Mouse (Mus musculus) midbrain, postnatal 0 days (tissue): ENCODE measurements around the gene Gm4131. TPM values are rescaled to one million over a fixed set of nuclear protein-coding genes. Genes with fewer than 3 reads are reported as not detected.

Experiments
- ATAC-seq: fragments of 200-750 bp; cut with Nextera tagmentation; 2 replicates; pipeline ENCODE4 v1.8.0; 2017; ENCODE audit warnings: moderate number of reproducible peaks, mild to moderate bottlenecking, moderate TSS enrichment, moderate library complexity; ENCODE audit not compliant: low FRiP score
- DNase-seq: peaks from one replicate; pipeline ENCODE4 v3.0.0-alpha.2; 2015; ENCODE audit warnings: low spot score
- H3K27ac ChIP-seq: fragments of 300-500 bp; sonication (generic); 2 replicates; pipeline ENCODE4 v1.5.1; 2014; ENCODE audit warnings: low read depth, mild to moderate bottlenecking, low read length, mixed read lengths
- H3K27me3 ChIP-seq: fragments of 300-500 bp; sonication (generic); 2 replicates; pipeline ENCODE4 v1.6.1; 2014; ENCODE audit warnings: low read length, control low read depth, mixed read lengths; ENCODE audit not compliant: insufficient read depth
- H3K36me3 ChIP-seq: fragments of 300-500 bp; sonication (generic); 2 replicates; pipeline ENCODE4 v1.6.1; 2014; ENCODE audit warnings: low read length, control low read depth, mixed read lengths; ENCODE audit not compliant: insufficient read depth
- H3K4me1 ChIP-seq: fragments of 300-500 bp; sonication (generic); 2 replicates; pipeline ENCODE4 v1.6.1; 2014; ENCODE audit warnings: mild to moderate bottlenecking, control low read depth, antibody characterized with exemption, low read length, mixed read lengths; ENCODE audit not compliant: insufficient read depth
- H3K4me2 ChIP-seq: fragments of 300-500 bp; sonication (generic); 2 replicates; pipeline ENCODE4 v1.6.1; 2014; ENCODE audit warnings: low read depth, mild to moderate bottlenecking, low read length, mixed read lengths; ENCODE audit not compliant: poor library complexity, severe bottlenecking
- H3K4me3 ChIP-seq: fragments of 300-500 bp; sonication (generic); 2 replicates; pipeline ENCODE4 v1.5.1; 2014; ENCODE audit warnings: low read depth, mild to moderate bottlenecking, low read length, moderate library complexity
- H3K9ac ChIP-seq: fragments of 300-500 bp; sonication (generic); replicated peaks from 2 replicates; pipeline ENCODE4 v1.6.1; 2014; ENCODE audit warnings: mild to moderate bottlenecking, low read length, moderate library complexity, mixed read lengths; ENCODE audit not compliant: poor library complexity, severe bottlenecking
- H3K9me3 ChIP-seq: fragments of 300-500 bp; sonication (generic); 2 replicates; pipeline ENCODE4 v1.6.1; 2016; ENCODE audit warnings: low read length, control low read depth
- CTCF ChIP-seq: IDR thresholded peaks from 2 replicates; pipeline ENCODE4 v1.5.1; 2016; ENCODE audit warnings: antibody characterized with exemption, mild to moderate bottlenecking
- WGBS: fragments of 180-500 bp; shearing (Covaris S2); extraction: QIAGEN DNeasy Blood & Tissue Kit; methylation state at CpG from one replicate; pipeline ENCODE4 v1.1.7; 2014; 5-methylcytosine and 5-hydroxymethylcytosine counted together
- polyA plus RNA-seq: library from polyadenylated mRNA; unstranded; fragments of >200 nt; fragmentation: Nextera tagmentation; extraction: Ambion mirVana; gene quantifications from 2 replicates; pipeline ENCODE4 v1.2.1, GENCODE M21; 2015
- total RNA-seq: library from RNA; depleted of rRNA; stranded (reverse); fragments of >200 nt; gene quantifications from 2 replicates; pipeline ENCODE4 v1.2.3, GENCODE M21; 2014; rRNA removed

Gm4131 gene
- total and polyA plus RNA-seq, 2 experiments from 2014 or later: 0.14 TPM; not detected in 1

DNA sequence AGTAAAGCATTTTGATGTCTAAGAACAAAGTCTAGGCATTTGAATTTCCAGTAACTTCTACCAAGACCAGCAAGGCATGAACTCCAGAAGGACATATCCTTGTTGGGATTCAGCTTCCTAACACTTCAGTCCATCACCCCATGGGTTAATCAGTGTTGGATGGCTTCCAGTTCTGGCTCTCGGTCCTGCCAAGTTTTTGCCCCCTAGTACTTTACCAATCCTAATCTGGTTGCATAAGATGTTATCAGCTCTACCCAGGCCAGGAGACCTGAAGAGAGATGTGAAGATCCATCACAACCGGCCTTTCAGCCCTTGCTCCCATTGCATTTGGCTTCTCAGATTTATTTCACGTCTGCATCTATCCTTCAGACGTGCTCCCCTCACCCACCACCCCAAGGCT is 144.5 kb downstream of the Gm4131 start:
- TF ChIP-seq CTCF: no peak
- no peaks in the 10 kb centered on the region for H3K4me1 ChIP-seq

DNA sequence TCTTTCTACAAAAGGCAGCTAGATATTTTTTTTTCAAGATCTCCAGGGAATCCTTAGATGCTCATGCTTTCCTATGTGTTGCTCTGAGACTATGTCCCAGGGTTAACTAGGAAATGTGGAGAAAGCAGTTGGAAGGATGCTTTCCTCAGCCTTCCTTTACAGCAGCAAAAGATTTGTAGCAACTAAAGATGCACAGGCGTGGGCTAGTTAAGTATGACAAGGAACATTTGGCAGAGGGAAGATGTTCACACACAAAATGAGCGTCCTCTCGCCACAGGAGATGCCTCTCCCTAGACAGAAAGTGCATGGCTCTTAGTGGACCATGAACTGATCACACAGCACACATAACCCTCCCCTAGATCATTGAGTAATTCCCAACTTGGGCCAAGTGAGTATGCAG is 149.2 kb downstream of the Gm4131 start:
- no peaks in the 10 kb centered on the region for H3K4me1 ChIP-seq
- no peaks in the 10 kb centered on the region for H3K9me3 ChIP-seq
- no peak overlapping the region for H3K4me2 ChIP-seq
- TF ChIP-seq CTCF: no peak
- 88% methylated on average over 3 of the region's 3 CpGs for WGBS
- ATAC-seq (no peak), DNase-seq (no peak)
- H3K27me3 ChIP-seq: no peaks in the 10 kb centered on the region
- no peak overlapping the region for H3K9ac ChIP-seq
- H3K36me3 ChIP-seq: no peaks in the 10 kb centered on the region
- H3K4me3 ChIP-seq: no peak overlapping the region
- 0 out of 2 replicates have a peak overlapping the region, but pooled peaks have one; percentile 32 for H3K27ac ChIP-seq

More for the DNA sequence above, 144.5 kb downstream of the Gm4131 start:
- no peak overlapping the region for H3K4me3 ChIP-seq
- ATAC-seq (no peak), DNase-seq (peak; percentile 40)
- 68% methylated on average over 4 of the region's 4 CpGs for WGBS
- no peaks in the 10 kb centered on the region for H3K27me3 ChIP-seq
- H3K9ac ChIP-seq: no peak overlapping the region
- H3K36me3 ChIP-seq: no peaks in the 10 kb centered on the region
- H3K9me3 ChIP-seq: no peaks in the 10 kb centered on the region
- H3K27ac ChIP-seq: no peak overlapping the region
- no peak overlapping the region for H3K4me2 ChIP-seq

DNA sequence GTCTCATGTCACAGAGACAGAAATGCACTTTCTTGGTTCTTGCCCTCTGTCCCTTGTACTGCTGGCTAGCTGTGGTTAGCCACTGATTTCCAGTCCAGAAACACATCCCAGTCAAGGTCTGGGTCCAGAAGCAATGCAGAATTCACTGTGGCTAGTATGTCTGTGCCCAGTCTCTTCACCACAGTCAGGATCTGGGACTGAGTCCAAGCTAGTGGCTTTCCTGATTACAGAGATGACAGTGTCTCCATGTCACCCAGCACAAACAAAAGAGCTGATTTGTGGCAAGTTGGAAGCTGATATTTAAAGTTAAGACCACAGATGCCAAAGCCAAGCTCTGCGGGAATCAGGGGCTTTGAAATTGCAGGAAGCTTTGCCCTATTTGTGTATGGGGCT is 150.0 kb downstream of the Gm4131 start:
- Histone ChIP-seq H3K4me2 (no peak overlapping the region), H3K9ac (no peak overlapping the region), H3K9me3 (no peaks in the 10 kb centered on the region), H3K4me3 (no peak overlapping the region), H3K4me1 (no peaks in the 10 kb centered on the region), H3K27ac (peak overlapping the region; percentile 39; the same call in 1 of the 2 replicates), H3K36me3 (no peaks in the 10 kb centered on the region), H3K27me3 (no peaks in the 10 kb centered on the region)
- ATAC-seq: peak; percentile 71
- peak; percentile 91 for DNase-seq
- WGBS: 22% methylated on average over 1 of the region's 1 CpGs
- TF ChIP-seq CTCF: no peak

DNA sequence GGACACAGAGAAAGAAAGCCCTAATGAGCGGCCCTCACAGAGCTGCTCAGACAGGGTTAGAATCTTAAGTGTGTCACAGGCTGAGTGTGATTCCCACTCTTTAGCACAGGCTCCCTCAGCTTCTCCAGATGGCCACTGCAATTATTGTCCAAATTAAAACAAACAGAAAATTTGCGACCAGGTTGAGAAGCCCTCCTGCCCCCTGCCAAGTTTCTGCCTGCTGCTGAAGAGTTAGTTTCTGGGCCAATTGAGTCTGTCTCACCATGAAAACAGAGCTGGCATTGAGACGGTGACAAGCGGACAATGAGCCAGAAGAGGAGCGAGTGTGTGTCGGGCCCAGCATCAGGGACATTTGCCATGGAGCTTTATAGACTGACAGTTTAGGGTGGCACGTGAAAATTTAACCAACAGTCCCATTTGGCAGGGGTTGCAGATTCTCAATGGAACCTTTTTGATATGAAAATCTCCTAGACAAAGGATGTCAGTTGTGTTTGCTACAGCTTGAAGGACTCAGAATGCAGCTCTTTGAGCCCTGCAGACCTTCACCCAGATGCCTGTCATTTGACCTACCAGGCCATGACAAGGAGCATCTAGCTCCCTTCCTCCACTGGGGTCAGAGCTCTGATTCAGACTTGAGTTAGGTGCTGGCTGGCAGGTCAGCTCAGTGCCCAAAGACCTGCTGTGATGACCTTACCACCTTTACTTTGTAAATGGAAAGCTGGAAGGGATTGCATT is 150.5 kb downstream of the Gm4131 start:
- H3K4me3 ChIP-seq: no peak overlapping the region
- no peak overlapping the region for H3K9ac ChIP-seq
- H3K9me3 ChIP-seq: no peaks in the 10 kb centered on the region
- no peaks in the 10 kb centered on the region for H3K4me1 ChIP-seq
- no peak for TF ChIP-seq CTCF
- no peaks in the 10 kb centered on the region for H3K27me3 ChIP-seq
- ATAC-seq (peak; percentile 82), DNase-seq (peak; percentile 91)
- H3K4me2 ChIP-seq: no peak overlapping the region
- 20% methylated on average over 7 of the region's 7 CpGs for WGBS
- no peaks in the 10 kb centered on the region for H3K36me3 ChIP-seq
- peak overlapping the region; percentile 55 for H3K27ac ChIP-seq

Other genes starting within 250 kb of the Gm4131 start
- 1.2 and 3.9 TPM in 2 replicates for gene Gucy1b2, start 110.6 kb downstream of the Gm4131 start, total RNA-seq
- 0.49 and 0.56 TPM in 2 replicates for gene Gucy1b2, start 110.6 kb downstream of the Gm4131 start, polyA plus RNA-seq
- 43.4 and 45.5 TPM in 2 replicates for gene Fam124a, start 11.2 kb downstream of the Gm4131 start, total RNA-seq
- 41.5 and 42.1 TPM in 2 replicates for gene Fam124a, start 11.2 kb downstream of the Gm4131 start, polyA plus RNA-seq
- 0.88 TPM in 1 of 2 replicates, not detected in the other for gene Serpine3, start 96.7 kb upstream of the Gm4131 start, total RNA-seq
- not detected in 2 replicates for gene Serpine3, start 96.7 kb upstream of the Gm4131 start, polyA plus RNA-seq
- gene Ints6, start 194.2 kb upstream of the Gm4131 start, total RNA-seq: 19.1 and 44.9 TPM in 2 replicates
- 6.1 and 9.5 TPM in 2 replicates for gene Ints6, start 194.2 kb upstream of the Gm4131 start, polyA plus RNA-seq